Comparison of ENCODE assay signal across 8 mouse cellular contexts in the genomic region with DNA sequence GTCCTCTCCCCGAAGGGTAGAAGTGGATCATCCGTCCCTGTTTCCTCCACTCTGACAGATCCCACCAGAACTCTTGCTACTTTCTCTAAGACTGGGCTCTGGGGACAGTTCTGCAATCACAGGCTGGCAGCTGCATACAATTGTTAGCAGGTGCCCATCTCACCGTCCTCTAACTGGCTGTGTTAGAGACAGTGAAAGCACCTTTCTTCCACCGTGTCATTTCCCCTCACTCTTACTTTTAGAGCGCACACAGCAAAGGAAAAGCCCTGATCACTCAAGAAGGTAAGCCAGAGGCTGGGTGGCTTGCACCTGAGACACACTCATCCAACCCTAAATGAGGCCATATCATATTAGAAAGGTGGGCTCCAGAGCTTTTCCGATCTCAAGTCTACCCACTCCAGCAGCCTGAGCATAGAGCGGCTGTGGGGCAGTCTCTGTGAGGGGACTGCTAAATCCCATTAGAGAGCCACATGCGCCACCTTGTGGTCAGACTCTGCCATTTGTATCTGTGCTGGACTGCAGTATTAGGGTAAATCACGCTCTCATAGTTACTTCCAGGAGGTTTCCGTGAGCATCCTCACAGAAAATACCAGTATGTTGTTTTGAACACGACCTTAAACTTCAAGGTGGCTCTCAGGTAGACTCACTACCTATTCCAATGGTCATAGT. TPM values are rescaled to one million over a fixed set of nuclear protein-coding genes. Genes with fewer than 3 reads are reported as not detected.
DNase-seq lines count a peak whose midpoint lies in the region; ATAC-seq and TF ChIP-seq lines count a peak whose summit lies in the region.

No protein-coding gene starts in this region.

- TF ChIP-seq POLR2A in ES-Bruce4 (IDR thresholded peaks at IDR 0.05; ENCODE audit: insufficient read depth, low read length): no peak

- H3K9ac ChIP-seq in ES-Bruce4 (ENCODE audit: low read depth, poor library complexity, severe bottlenecking): no peak overlapping the region
- no peak overlapping the region for H3K9ac ChIP-seq in forebrain, embryonic 15.5 days (replicated peaks)

- H3K36me3 ChIP-seq in ES-Bruce4 (ENCODE audit: control insufficient read depth, insufficient read depth, low read length, poor library complexity, severe bottlenecking): no peaks in the 10 kb centered on the region
- no peaks in the 10 kb centered on the region for H3K36me3 ChIP-seq in forebrain, embryonic 15.5 days

- peak; percentile 54 for DNase-seq in heart, postnatal 25 days (ENCODE audit: low spot score)
- DNase-seq in layer of hippocampus, adult 11-12 months (ENCODE audit: low spot score): peak; percentile 94
- DNase-seq in lung, adult 18-20 months: peak; percentile 71 to 77
- peak; percentile 78 for DNase-seq in testis, postnatal 14 days (ENCODE audit: low spot score)

- TF ChIP-seq CTCF in ES-Bruce4 (IDR thresholded peaks at IDR 0.05; ENCODE audit: low read depth, low read length): peak; percentile 72

- H3K27me3 ChIP-seq in ES-Bruce4 (ENCODE audit: control insufficient read depth, insufficient read depth, low read length, poor library complexity, severe bottlenecking): no peaks in the 10 kb centered on the region
- H3K27me3 ChIP-seq in forebrain, embryonic 15.5 days: no peaks in the 10 kb centered on the region

- H3K4me1 ChIP-seq in ES-Bruce4 (ENCODE audit: control insufficient read depth, insufficient read depth, low read length): no peaks in the 10 kb centered on the region
- H3K4me1 ChIP-seq in forebrain, embryonic 15.5 days: 0 out of 2 replicates have a peak, but pooled peaks cover 8% of the 10 kb centered on the region

- 29% methylated on average over 11 of the region's 11 CpGs for WGBS in forebrain, embryonic 15.5 days

- no peak for TF ChIP-seq EP300 in ES-Bruce4 (IDR thresholded peaks at IDR 0.05; ENCODE audit: insufficient read depth, low read depth, low read length)

- H3K4me2 ChIP-seq in forebrain, embryonic 15.5 days (replicated peaks): peak overlapping the region; percentile 19

- intact Hi-C loops in heart, postnatal 25 days (cut with DNase I): loop anchor here (1.0 kb wide), 1 partner anchor 580 kb away; no protein-coding TSS in a partner anchor

- H3K4me3 ChIP-seq in ES-Bruce4 (ENCODE audit: low read depth, low read length): no peak overlapping the region
- no peak overlapping the region for H3K4me3 ChIP-seq in forebrain, embryonic 15.5 days

- no peaks in the 10 kb centered on the region for H3K9me3 ChIP-seq in ES-Bruce4 (replicated peaks; ENCODE audit: control insufficient read depth, insufficient read depth, low read length, poor library complexity, severe bottlenecking)
- H3K9me3 ChIP-seq in forebrain, embryonic 15.5 days: no peaks in the 10 kb centered on the region

- no peak overlapping the region for H3K27ac ChIP-seq in ES-Bruce4 (ENCODE audit: insufficient read depth, low read length)
- H3K27ac ChIP-seq in forebrain, embryonic 15.5 days (replicated peaks): no peak overlapping the region

- ATAC-seq in cerebellum, adult (ENCODE audit: insufficient number of reproducible peaks, low FRiP score, low TSS enrichment): peak; percentile 91
- ATAC-seq in forebrain, embryonic 15.5 days (replicated peaks): peak; percentile 98
- peak; percentile 76 for ATAC-seq in neutrophil, adult 5-6 weeks (ENCODE audit: extremely low read depth, insufficient number of reproducible peaks, low FRiP score, poor library complexity, severe bottlenecking)

RNA-seq across cellular contexts. Expression of gene Kcns3, which starts 27.8 kb away (rescaled TPM):
- polyA plus RNA-seq in ES-Bruce4 (2011; ENCODE audit: insufficient read depth, insufficient read length, low read depth, missing spikeins): 1.4 and 1.6 TPM in 2 replicates
- 0.28 and 0.39 TPM in 2 replicates for polyA plus RNA-seq in forebrain, embryonic 15.5 days (2015; fragmentation: Nextera tagmentation; extraction: Ambion mirVana)
- total RNA-seq in heart, postnatal 25 days (2021): under 1 TPM; 0.29 to 0.39 TPM
- not detected in 2 replicates for total RNA-seq in neutrophil, adult 5-6 weeks (2017)

RNA-seq across cellular contexts. Expression of gene Msgn1, which starts 30.2 kb away (rescaled TPM):
- polyA plus RNA-seq in ES-Bruce4 (2011; ENCODE audit: insufficient read depth, insufficient read length, low read depth, missing spikeins): not detected in 2 replicates
- polyA plus RNA-seq in forebrain, embryonic 15.5 days (2015; fragmentation: Nextera tagmentation; extraction: Ambion mirVana): not detected in 2 replicates
- total RNA-seq in heart, postnatal 25 days (2021): not detected
- 2.2 TPM in 1 of 2 replicates, not detected in the other for total RNA-seq in neutrophil, adult 5-6 weeks (2017)
